8 mouse cellular contexts compared by ENCODE assay signal in the genomic region with DNA sequence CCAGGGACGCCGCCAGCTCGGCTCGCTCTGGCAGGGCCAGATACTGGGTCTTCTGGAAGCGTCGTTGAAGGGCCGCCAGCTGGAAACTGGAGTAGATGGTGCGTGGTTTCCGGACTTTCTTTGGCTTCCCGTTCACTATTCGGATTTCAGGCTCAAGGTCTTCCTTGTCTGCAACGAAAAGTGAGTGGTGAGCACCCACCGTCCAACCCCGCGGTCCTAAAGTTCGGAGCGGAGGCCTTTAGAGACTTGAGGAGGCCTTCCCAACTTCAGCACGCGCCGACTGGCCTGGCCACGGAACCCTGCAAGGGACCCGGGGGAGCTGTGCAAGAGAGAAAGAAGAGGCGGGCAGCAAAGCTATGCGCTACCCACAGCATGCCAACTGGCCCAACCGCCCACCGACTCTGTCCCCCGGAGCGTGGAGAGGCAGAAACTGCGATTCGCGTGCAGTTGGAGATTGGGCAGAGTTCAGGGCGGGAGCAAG. TPM values are rescaled to one million over a fixed set of nuclear protein-coding genes. Genes with fewer than 3 reads are reported as not detected.
DNase-seq lines count a peak whose midpoint lies in the region; ATAC-seq and TF ChIP-seq lines count a peak whose summit lies in the region.

No protein-coding gene starts in this region.

- no peak for TF ChIP-seq CTCF in C2C12 (IDR thresholded peaks at IDR 0.05; ENCODE audit: control insufficient read depth, insufficient read depth, insufficient read length)

- WGBS in forebrain, embryonic 12.5 days, result under 1% methylated on average over 32 of the region's 32 CpGs
- 1% methylated on average over 32 of the region's 32 CpGs for WGBS in intestine, embryonic 16.5 days
- under 1% methylated on average over 32 of the region's 32 CpGs for WGBS in neural tube, embryonic 12.5 days

- H3K4me3 ChIP-seq in C2C12 (ENCODE audit: insufficient read depth, poor library complexity, severe bottlenecking), result peak overlapping the region; percentile 60
- peak overlapping the region; percentile 67 for H3K4me3 ChIP-seq in forebrain, embryonic 12.5 days (replicated peaks)
- peak overlapping the region; percentile 50 for H3K4me3 ChIP-seq in intestine, embryonic 16.5 days (ENCODE audit: low read length)
- H3K4me3 ChIP-seq in neural tube, embryonic 12.5 days, result peak overlapping the region; percentile 47

- peak; percentile 27 to 55 for DNase-seq in cerebellum, postnatal 10 days
- no peak for DNase-seq in cerebellum, adult 8-10 months
- no peak for DNase-seq in left cerebral cortex, adult 9 months (ENCODE audit: low spot score in 2 of 2)
- no peak for DNase-seq in lung, postnatal 14 days

- H3K36me3 ChIP-seq in C2C12 (ENCODE audit: control insufficient read depth, insufficient read depth), result peaks cover 7% of the 10 kb centered on the region
- 0 out of 2 replicates have a peak, but pooled peaks cover 4% of the 10 kb centered on the region for H3K36me3 ChIP-seq in forebrain, embryonic 12.5 days (replicated peaks)
- no peaks in the 10 kb centered on the region for H3K36me3 ChIP-seq in intestine, embryonic 16.5 days (ENCODE audit: control insufficient read depth, insufficient read depth, low read length)
- H3K36me3 ChIP-seq in neural tube, embryonic 12.5 days, result no peaks in the 10 kb centered on the region

- H3K4me1 ChIP-seq in forebrain, embryonic 12.5 days, result peaks cover 45% of the 10 kb centered on the region
- H3K4me1 ChIP-seq in intestine, embryonic 16.5 days (ENCODE audit: control insufficient read depth, insufficient read depth, low read length), result peaks cover 21% of the 10 kb centered on the region
- H3K4me1 ChIP-seq in neural tube, embryonic 12.5 days, result peaks cover 35% of the 10 kb centered on the region

- peaks cover 29% of the 10 kb centered on the region for H3K79me2 ChIP-seq in C2C12 (ENCODE audit: control insufficient read depth, insufficient read depth)

- peak overlapping the region; percentile 82 for H3K9ac ChIP-seq in forebrain, embryonic 12.5 days
- H3K9ac ChIP-seq in intestine, embryonic 16.5 days (ENCODE audit: low read depth, low read length), result peak overlapping the region; percentile 29; the same call in 1 of the 2 replicates
- peak overlapping the region; percentile 13 for H3K9ac ChIP-seq in neural tube, embryonic 12.5 days

- no peak; the same call in 1 of the 2 replicates for ATAC-seq in forebrain, embryonic 12.5 days (ENCODE audit: low FRiP score)
- no peak for ATAC-seq in intestine, embryonic 16.5 days
- ATAC-seq in neural tube, embryonic 12.5 days (ENCODE audit: low FRiP score, low read depth), result no peak

- H3K4me2 ChIP-seq in forebrain, embryonic 12.5 days, result peak overlapping the region; percentile 89
- H3K4me2 ChIP-seq in intestine, embryonic 16.5 days (ENCODE audit: low read depth, low read length), result peak overlapping the region; percentile 82
- peak overlapping the region; percentile 98 for H3K4me2 ChIP-seq in neural tube, embryonic 12.5 days (replicated peaks)

- H3K79me3 ChIP-seq in C2C12 (ENCODE audit: low read depth), result peaks cover 8% of the 10 kb centered on the region

- peak overlapping the region; percentile 96 for H3K27ac ChIP-seq in forebrain, embryonic 12.5 days
- H3K27ac ChIP-seq in intestine, embryonic 16.5 days (ENCODE audit: low read length), result no peak overlapping the region
- no peak overlapping the region for H3K27ac ChIP-seq in neural tube, embryonic 12.5 days

- H3K27me3 ChIP-seq in C2C12 (ENCODE audit: control insufficient read depth, insufficient read depth, insufficient read length), result no peaks in the 10 kb centered on the region
- H3K27me3 ChIP-seq in forebrain, embryonic 12.5 days, result peaks cover 69% of the 10 kb centered on the region
- H3K27me3 ChIP-seq in intestine, embryonic 16.5 days (replicated peaks; ENCODE audit: control insufficient read depth, insufficient read depth, low read length), result peaks cover 81% of the 10 kb centered on the region
- H3K27me3 ChIP-seq in neural tube, embryonic 12.5 days (replicated peaks), result peaks cover 90% of the 10 kb centered on the region

- H3K9me3 ChIP-seq in forebrain, embryonic 12.5 days, result no peaks in the 10 kb centered on the region
- H3K9me3 ChIP-seq in intestine, embryonic 16.5 days (ENCODE audit: control insufficient read depth, low read length), result no peaks in the 10 kb centered on the region
- H3K9me3 ChIP-seq in neural tube, embryonic 12.5 days, result no peaks in the 10 kb centered on the region

- H3ac ChIP-seq in C2C12 (ENCODE audit: control insufficient read depth, insufficient read length, low read depth), result peak overlapping the region; percentile 82

TF ChIP-seq in C2C12, 6 proteins besides CTCF, POLR2A, EP300 and RAD21:
- TF ChIP-seq USF1 (IDR thresholded peaks at IDR 0.05; ENCODE audit: low read depth), result no peak
- no peak for TF ChIP-seq FOSL1 (IDR thresholded peaks at IDR 0.05; ENCODE audit: insufficient read depth, low read length, poor library complexity, severe bottlenecking)
- no peak for TF ChIP-seq MYOD1 (IDR thresholded peaks at IDR 0.05; ENCODE audit: control insufficient read depth, insufficient read length, low read depth)
- no peak for TF ChIP-seq MYOG (IDR thresholded peaks at IDR 0.05; ENCODE audit: control insufficient read depth, extremely low read depth, insufficient read length)
- TF ChIP-seq MAX (IDR thresholded peaks at IDR 0.05), result no peak
- TF ChIP-seq CEBPB (IDR thresholded peaks at IDR 0.05; ENCODE audit: low read depth), result no peak

RNA-seq across cellular contexts. Expression of gene Dlx2, which starts 1.1 kb away (rescaled TPM):
- polyA plus RNA-seq in C2C12 (2012; fragmentation: generic; extraction: Trizol), result 16.0 TPM
- polyA plus RNA-seq in forebrain, embryonic 12.5 days (2016; fragmentation: Nextera tagmentation; extraction: Ambion mirVana), result 85.9 and 133 TPM in 2 replicates
- 1.5 and 1.8 TPM in 2 replicates for polyA plus RNA-seq in intestine, embryonic 16.5 days (2015; fragmentation: Nextera tagmentation; extraction: Ambion mirVana)
- polyA plus RNA-seq in neural tube, embryonic 12.5 days (2016; fragmentation: Nextera tagmentation; extraction: Ambion mirVana), result 1.4 and 1.6 TPM in 2 replicates

RNA-seq across cellular contexts. Expression of gene Dlx1, which starts 17.5 kb away (rescaled TPM):
- 4.9 TPM for polyA plus RNA-seq in C2C12 (2012; fragmentation: generic; extraction: Trizol)
- 207 and 300 TPM in 2 replicates for polyA plus RNA-seq in forebrain, embryonic 12.5 days (2016; fragmentation: Nextera tagmentation; extraction: Ambion mirVana)
- polyA plus RNA-seq in intestine, embryonic 16.5 days (2015; fragmentation: Nextera tagmentation; extraction: Ambion mirVana), result 4.2 and 5.1 TPM in 2 replicates
- 1.2 and 1.6 TPM in 2 replicates for polyA plus RNA-seq in neural tube, embryonic 12.5 days (2016; fragmentation: Nextera tagmentation; extraction: Ambion mirVana)

Comparison
In these comparisons a context has a peak if more than half of its experiments do, and no peak if none do; other contexts are left out.
1. DNase-seq: peak in cerebellum, postnatal 10 days (2 of 2); none in cerebellum, adult 8-10 months (single experiment), left cerebral cortex, adult 9 months (0 of 2) and lung, postnatal 14 days (single experiment).
2. H3K9ac ChIP-seq: peak in every context shown above with its lines; median percentile 82 in forebrain, embryonic 12.5 days; 29 in intestine, embryonic 16.5 days; 13 in neural tube, embryonic 12.5 days.
3. RNA of gene Dlx1, which starts 17.5 kb away (polyA plus RNA-seq): 207 to 300 TPM in forebrain, embryonic 12.5 days; 4.2 to 5.1 TPM in intestine, embryonic 16.5 days, 4.9 TPM in C2C12 (single experiment) and 1.2 to 1.6 TPM in neural tube, embryonic 12.5 days; every median in the first group is over 10 times any median in the second.
4. Peak in every context shown above with its lines, with median percentiles within 50 percentile points of each other: H3K4me3 ChIP-seq and H3K4me2 ChIP-seq.